Mouse (Mus musculus): ENCODE results near the gene Pfn1.

DNA sequence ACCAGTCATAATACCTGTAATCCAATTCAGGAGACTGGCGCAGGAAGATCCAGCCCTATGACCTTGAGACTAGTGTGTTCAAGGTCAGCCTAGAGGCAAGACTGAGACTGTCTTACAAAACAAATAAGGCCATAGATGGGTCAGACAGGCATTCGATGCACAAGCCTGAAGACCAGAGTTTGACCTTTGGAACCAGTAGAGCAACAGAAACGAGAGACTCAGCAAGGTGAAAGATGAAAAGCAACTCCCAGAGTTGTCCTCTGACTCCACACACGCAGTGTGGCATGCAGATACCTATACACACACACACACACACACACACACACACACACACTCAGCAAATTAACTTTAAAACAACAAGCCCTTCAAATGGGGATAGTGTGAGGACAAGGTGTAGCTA lies 27.6 kb downstream of the Pfn1 start:
- no peak for TF ChIP-seq FLI1 (IDR thresholded peaks at IDR 0.05; ENCODE audit: low read length)
- no peak for TF ChIP-seq GATA1 (IDR thresholded peaks at IDR 0.05; ENCODE audit: borderline replicate concordance, low read length)

Measured in megakaryocyte, embryonic 14.5 days (primary cell).